Mouse (Mus musculus) liver, postnatal 0 days (tissue): ENCODE results near the gene Ifnz.
"Not testable (repeated sequence)": the region's sequence is repeated elsewhere in the genome, so short reads cannot be mapped to it uniquely, and the experiment has no call there.

Source experiments
- CTCF ChIP-seq: sonication (generic); IDR thresholded peaks from 2 replicates; pipeline ENCODE4 v1.5.1; 2016; ENCODE audit warnings: antibody characterized with exemption, low read depth
- EP300 ChIP-seq: IDR thresholded peaks from 2 replicates; pipeline ENCODE4 v1.6.1; 2016; ENCODE audit warnings: antibody characterized with exemption, low read depth, mild to moderate bottlenecking

DNA sequence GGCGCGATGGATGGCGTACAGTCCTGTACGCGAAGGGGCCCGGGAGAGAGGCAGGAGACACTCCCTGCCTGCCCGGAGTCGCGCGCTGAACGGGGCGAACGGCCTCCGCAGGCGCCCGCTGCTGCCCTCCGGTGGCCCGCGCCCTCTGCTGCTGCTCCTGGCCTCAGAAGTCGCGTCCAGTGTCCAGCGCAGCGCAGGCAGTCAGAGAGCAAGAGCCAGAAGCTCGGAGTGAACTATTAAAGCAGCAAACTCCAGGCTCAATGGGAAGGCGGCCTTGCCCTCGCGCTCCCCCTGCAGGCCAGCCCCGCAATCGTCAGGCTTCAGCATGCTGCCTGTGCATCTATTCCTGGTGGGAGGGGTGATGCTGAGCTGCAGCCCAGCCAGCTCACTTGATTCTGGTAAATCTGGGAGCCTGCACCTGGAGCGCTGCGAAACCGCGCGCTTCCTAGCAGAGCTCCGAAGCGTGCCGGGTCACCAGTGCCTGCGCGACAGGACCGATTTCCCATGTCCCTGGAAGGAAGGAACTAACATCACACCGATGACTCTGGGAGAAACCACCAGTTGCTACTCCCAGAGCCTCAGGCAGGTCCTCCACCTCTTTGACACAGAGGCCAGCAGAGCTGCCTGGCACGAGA is 18.4 kb upstream of the Ifnz start:
- peak; percentile 67 for TF ChIP-seq CTCF
- not testable (repeated sequence) for TF ChIP-seq EP300
